Mouse (Mus musculus): ENCODE measurements around the gene Ascc1. TPM values are rescaled to one million over a fixed set of nuclear protein-coding genes. Genes with fewer than 3 reads are reported as not detected.

Gene Ascc1
- polyA plus RNA-seq, 1 experiment from 2014 or later: 45.4 TPM

- no peak for ATAC-seq (ENCODE audit: low FRiP score)
- H3K4me1 ChIP-seq: peaks cover 32% of the 10 kb centered on the region
- no peaks in the 10 kb centered on the region for H3K9me3 ChIP-seq (replicated peaks)
- 80% methylated on average over 6 of the region's 6 CpGs for WGBS
- no peak overlapping the region for H3K4me3 ChIP-seq (replicated peaks)
- H3K27me3 ChIP-seq (replicated peaks): no peaks in the 10 kb centered on the region
- H3K27ac ChIP-seq (replicated peaks): no peak overlapping the region
- no peak overlapping the region for H3K9ac ChIP-seq (replicated peaks)
- H3K4me2 ChIP-seq: no peak overlapping the region
- no peaks in the 10 kb centered on the region for H3K36me3 ChIP-seq
Observed at GRCm38 (mm10) chr10:59967309-59967942, 35.2 kb upstream of the Ascc1 start.

- H3K27ac ChIP-seq (replicated peaks): peak overlapping the region; percentile 96
- peak overlapping the region; percentile 54 for H3K4me3 ChIP-seq (replicated peaks)
- under 1% methylated on average over 25 of the region's 25 CpGs for WGBS
- peak; percentile 74 for ATAC-seq (ENCODE audit: low FRiP score)
- peak overlapping the region; percentile 74 for H3K4me2 ChIP-seq
- H3K27me3 ChIP-seq (replicated peaks): no peaks in the 10 kb centered on the region
- no peaks in the 10 kb centered on the region for H3K36me3 ChIP-seq
- H3K4me1 ChIP-seq: peaks cover 39% of the 10 kb centered on the region
- H3K9me3 ChIP-seq (replicated peaks): no peaks in the 10 kb centered on the region
- peak overlapping the region; percentile 89 for H3K9ac ChIP-seq (replicated peaks)
Observed at GRCm38 (mm10) chr10:59969821-59970449, 32.7 kb upstream of the Ascc1 start.

- Histone ChIP-seq H3K4me3 (replicated peaks) (peak overlapping the region; percentile 54), H3K9ac (replicated peaks) (peak overlapping the region; percentile 89), H3K9me3 (replicated peaks) (no peaks in the 10 kb centered on the region), H3K4me2 (peak overlapping the region; percentile 74), H3K27me3 (replicated peaks) (no peaks in the 10 kb centered on the region), H3K36me3 (no peaks in the 10 kb centered on the region), H3K27ac (replicated peaks) (peak overlapping the region; percentile 96), H3K4me1 (peaks cover 34% of the 10 kb centered on the region)
- ATAC-seq (ENCODE audit: low FRiP score): peak; percentile 1; the same call in 1 of the 2 replicates
- WGBS: 28% methylated on average over 6 of the region's 6 CpGs
Observed at GRCm38 (mm10) chr10:59970450-59971062, 32.0 kb upstream of the Ascc1 start.

- H3K27ac ChIP-seq (replicated peaks): no peak overlapping the region
- H3K36me3 ChIP-seq: no peaks in the 10 kb centered on the region
- H3K4me3 ChIP-seq (replicated peaks): no peak overlapping the region
- H3K9me3 ChIP-seq (replicated peaks): no peaks in the 10 kb centered on the region
- no peaks in the 10 kb centered on the region for H3K27me3 ChIP-seq (replicated peaks)
- H3K9ac ChIP-seq (replicated peaks): no peak overlapping the region
- H3K4me1 ChIP-seq: peaks cover 29% of the 10 kb centered on the region
- ATAC-seq (ENCODE audit: low FRiP score): no peak
- WGBS: 96% methylated on average over 8 of the region's 8 CpGs
- no peak overlapping the region for H3K4me2 ChIP-seq
Observed at GRCm38 (mm10) chr10:59971813-59972212, 30.8 kb upstream of the Ascc1 start.

GRCm38 (mm10) chr10:59972534-59972933 lies 30.1 kb upstream of the Ascc1 start:
- H3K36me3 ChIP-seq: no peaks in the 10 kb centered on the region
- ATAC-seq (ENCODE audit: low FRiP score): no peak
- H3K27me3 ChIP-seq (replicated peaks): no peaks in the 10 kb centered on the region
- no peaks in the 10 kb centered on the region for H3K9me3 ChIP-seq (replicated peaks)
- no peak overlapping the region for H3K9ac ChIP-seq (replicated peaks)
- no peak overlapping the region for H3K4me3 ChIP-seq (replicated peaks)
- H3K4me2 ChIP-seq: no peak overlapping the region
- peaks cover 30% of the 10 kb centered on the region for H3K4me1 ChIP-seq
- no peak overlapping the region for H3K27ac ChIP-seq (replicated peaks)
- WGBS: 34% methylated on average over 2 of the region's 2 CpGs

- 80% methylated on average over 6 of the region's 6 CpGs for WGBS
- no peaks in the 10 kb centered on the region for H3K9me3 ChIP-seq (replicated peaks)
- H3K4me1 ChIP-seq: peaks cover 34% of the 10 kb centered on the region
- no peaks in the 10 kb centered on the region for H3K36me3 ChIP-seq
- H3K9ac ChIP-seq (replicated peaks): no peak overlapping the region
- H3K27me3 ChIP-seq (replicated peaks): no peaks in the 10 kb centered on the region
- H3K27ac ChIP-seq (replicated peaks): no peak overlapping the region
- no peak overlapping the region for H3K4me2 ChIP-seq
- ATAC-seq (ENCODE audit: low FRiP score): no peak
- H3K4me3 ChIP-seq (replicated peaks): no peak overlapping the region
Observed at GRCm38 (mm10) chr10:59972999-59973398, 29.6 kb upstream of the Ascc1 start.

GRCm38 (mm10) chr10:59973400-59973799 lies 29.2 kb upstream of the Ascc1 start:
- ATAC-seq (ENCODE audit: low FRiP score): no peak
- H3K9ac ChIP-seq (replicated peaks): no peak overlapping the region

GRCm38 (mm10) chr10:59974191-59974664 lies 28.4 kb upstream of the Ascc1 start:
- no peak for ATAC-seq (ENCODE audit: low FRiP score)

More at GRCm38 (mm10) chr10:59973400-59973799, 29.2 kb upstream of the Ascc1 start:
- Histone ChIP-seq H3K4me1 (peaks cover 38% of the 10 kb centered on the region), H3K27me3 (replicated peaks) (no peaks in the 10 kb centered on the region), H3K9me3 (replicated peaks) (no peaks in the 10 kb centered on the region), H3K4me3 (replicated peaks) (no peak overlapping the region), H3K36me3 (no peaks in the 10 kb centered on the region), H3K27ac (replicated peaks) (peak overlapping the region; percentile 56; the same call in 1 of the 2 replicates), H3K4me2 (no peak overlapping the region)
- WGBS: 74% methylated on average over 4 of the region's 4 CpGs

GRCm38 (mm10) chr10:59974786-59975185 lies 27.8 kb upstream of the Ascc1 start:
- Histone ChIP-seq H3K27me3 (replicated peaks) (no peaks in the 10 kb centered on the region), H3K9me3 (replicated peaks) (no peaks in the 10 kb centered on the region), H3K4me2 (no peak overlapping the region), H3K9ac (replicated peaks) (no peak overlapping the region), H3K4me3 (replicated peaks) (no peak overlapping the region), H3K4me1 (peaks cover 50% of the 10 kb centered on the region), H3K27ac (replicated peaks) (peak overlapping the region; percentile 56), H3K36me3 (no peaks in the 10 kb centered on the region)
- WGBS: 43% methylated on average over 3 of the region's 3 CpGs
- no peak for ATAC-seq (ENCODE audit: low FRiP score)

More at GRCm38 (mm10) chr10:59974191-59974664, 28.4 kb upstream of the Ascc1 start:
- Histone ChIP-seq H3K36me3 (no peaks in the 10 kb centered on the region), H3K27ac (replicated peaks) (peak overlapping the region; percentile 56), H3K4me1 (peaks cover 47% of the 10 kb centered on the region), H3K27me3 (replicated peaks) (no peaks in the 10 kb centered on the region), H3K4me2 (peak overlapping the region; percentile 22), H3K9me3 (replicated peaks) (no peaks in the 10 kb centered on the region), H3K4me3 (replicated peaks) (no peak overlapping the region), H3K9ac (replicated peaks) (no peak overlapping the region)
- 12% methylated on average over 6 of the region's 6 CpGs for WGBS

- H3K4me2 ChIP-seq: no peak overlapping the region
- no peak for ATAC-seq (ENCODE audit: low FRiP score)
- H3K4me3 ChIP-seq (replicated peaks): no peak overlapping the region
- no peak overlapping the region for H3K27ac ChIP-seq (replicated peaks)
- WGBS: 69% methylated on average over 2 of the region's 4 CpGs
- H3K27me3 ChIP-seq (replicated peaks): no peaks in the 10 kb centered on the region
- H3K36me3 ChIP-seq: no peaks in the 10 kb centered on the region
- H3K9ac ChIP-seq (replicated peaks): no peak overlapping the region
- H3K9me3 ChIP-seq (replicated peaks): no peaks in the 10 kb centered on the region
- H3K4me1 ChIP-seq: peaks cover 39% of the 10 kb centered on the region
Observed at GRCm38 (mm10) chr10:59977141-59977540, 25.5 kb upstream of the Ascc1 start.

- H3K27me3 ChIP-seq (replicated peaks): no peaks in the 10 kb centered on the region
- no peak overlapping the region for H3K4me2 ChIP-seq
- no peak for ATAC-seq (ENCODE audit: low FRiP score)
- peak overlapping the region; percentile 75 for H3K27ac ChIP-seq (replicated peaks)
- no peak overlapping the region for H3K4me3 ChIP-seq (replicated peaks)
- H3K4me1 ChIP-seq: peaks cover 39% of the 10 kb centered on the region
- no peak overlapping the region for H3K9ac ChIP-seq (replicated peaks)
- H3K36me3 ChIP-seq: no peaks in the 10 kb centered on the region
- WGBS: 91% methylated on average over 5 of the region's 5 CpGs
- H3K9me3 ChIP-seq (replicated peaks): no peaks in the 10 kb centered on the region
Observed at GRCm38 (mm10) chr10:59977715-59978343, 24.8 kb upstream of the Ascc1 start.

Measured in neural tube, embryonic 15.5 days (tissue).